Mouse (Mus musculus) neural tube, embryonic 14.5 days (tissue): Measurements from ENCODE around the gene Plvap. TPM values are rescaled to one million over a fixed set of nuclear protein-coding genes. Genes with fewer than 3 reads are reported as not detected.

Experiments used
- ATAC-seq: fragments of 200-750 bp; cut with Nextera tagmentation; 2 replicates; pipeline ENCODE4 v1.8.0; 2017; ENCODE audit warnings: low read depth, mild to moderate bottlenecking, moderate TSS enrichment, moderate library complexity
- H3K27ac ChIP-seq: fragments of 300-500 bp; sonication (generic); 2 replicates; pipeline ENCODE4 v1.5.1; 2014; ENCODE audit warnings: low read depth, mild to moderate bottlenecking, control low read depth, low read length, moderate library complexity, mixed read lengths
- H3K27me3 ChIP-seq: fragments of 300-500 bp; sonication (generic); 2 replicates; pipeline ENCODE4 v1.6.1; 2014; ENCODE audit warnings: low read length; ENCODE audit not compliant: control insufficient read depth, insufficient read depth
- H3K36me3 ChIP-seq: fragments of 300-500 bp; sonication (generic); 2 replicates; pipeline ENCODE4 v1.6.1; 2014; ENCODE audit warnings: low read length, mixed read lengths; ENCODE audit not compliant: control insufficient read depth, insufficient read depth
- H3K4me1 ChIP-seq: fragments of 300-500 bp; sonication (generic); 2 replicates; pipeline ENCODE4 v1.6.1; 2014; ENCODE audit warnings: low read length; ENCODE audit not compliant: control insufficient read depth, insufficient read depth
- H3K4me2 ChIP-seq: fragments of 300-500 bp; sonication (generic); 2 replicates; pipeline ENCODE4 v1.6.1; 2014; ENCODE audit warnings: mild to moderate bottlenecking, low read depth, low read length, control low read depth
- H3K4me3 ChIP-seq: fragments of 300-500 bp; sonication (generic); 2 replicates; pipeline ENCODE4 v1.5.1; 2014; ENCODE audit warnings: low read depth, low read length, control low read depth, mixed read lengths
- H3K9ac ChIP-seq: fragments of 300-500 bp; sonication (generic); replicated peaks from 2 replicates; pipeline ENCODE4 v1.6.1; 2014; ENCODE audit warnings: low read depth, mild to moderate bottlenecking, control low read depth, low read length, mixed read lengths
- H3K9me3 ChIP-seq: fragments of 300-500 bp; sonication (generic); 2 replicates; pipeline ENCODE4 v1.6.1; 2016; ENCODE audit warnings: low read length; ENCODE audit not compliant: control insufficient read depth
- WGBS: fragments of 180-500 bp; shearing (Covaris S2); extraction: QIAGEN DNeasy Blood & Tissue Kit; methylation state at CpG from one replicate; pipeline ENCODE4 v1.1.7; 2014; 5-methylcytosine and 5-hydroxymethylcytosine counted together
- polyA plus RNA-seq: library from polyadenylated mRNA; unstranded; fragments of >200 nt; fragmentation: Nextera tagmentation; extraction: Ambion mirVana; gene quantifications from 2 replicates; pipeline ENCODE4 v1.2.1, GENCODE M21; 2014

Gene Plvap
- polyA plus RNA-seq, 1 experiment from 2014 or later: 5.4 TPM

GRCm38 (mm10) chr8:71515043-71515442 is 3.5 kb upstream of the Plvap start:
- Histone ChIP-seq H3K4me1 (no peaks in the 10 kb centered on the region), H3K9ac (no peak overlapping the region), H3K27ac (no peak overlapping the region), H3K36me3 (no peaks in the 10 kb centered on the region), H3K4me2 (no peak overlapping the region), H3K27me3 (no peaks in the 10 kb centered on the region), H3K4me3 (no peak overlapping the region), H3K9me3 (no peaks in the 10 kb centered on the region)
- 74% methylated on average over 5 of the region's 5 CpGs for WGBS
- no peak for ATAC-seq

- no peak overlapping the region for H3K27ac ChIP-seq
- 65% methylated on average over 12 of the region's 15 CpGs for WGBS
Measured at GRCm38 (mm10) chr8:71513018-71513754, 1.6 kb upstream of the Plvap start.

GRCm38 (mm10) chr8:71509316-71509715 is 2.2 kb downstream of the Plvap start:
- H3K27ac ChIP-seq: no peak overlapping the region
- no peak overlapping the region for H3K4me3 ChIP-seq
- H3K9ac ChIP-seq: no peak overlapping the region
- peaks cover 32% of the 10 kb centered on the region for H3K27me3 ChIP-seq
- H3K9me3 ChIP-seq: no peaks in the 10 kb centered on the region
- no peaks in the 10 kb centered on the region for H3K4me1 ChIP-seq
- no peak for ATAC-seq
- H3K4me2 ChIP-seq: no peak overlapping the region
- H3K36me3 ChIP-seq: no peaks in the 10 kb centered on the region
- WGBS: 76% methylated on average over 2 of the region's 2 CpGs

More at GRCm38 (mm10) chr8:71513018-71513754, 1.6 kb upstream of the Plvap start:
- Histone ChIP-seq H3K27me3 (peaks cover 7% of the 10 kb centered on the region), H3K36me3 (no peaks in the 10 kb centered on the region), H3K9ac (no peak overlapping the region), H3K4me1 (no peaks in the 10 kb centered on the region), H3K4me2 (no peak overlapping the region), H3K4me3 (no peak overlapping the region), H3K9me3 (no peaks in the 10 kb centered on the region)
- ATAC-seq: no peak

DNA sequence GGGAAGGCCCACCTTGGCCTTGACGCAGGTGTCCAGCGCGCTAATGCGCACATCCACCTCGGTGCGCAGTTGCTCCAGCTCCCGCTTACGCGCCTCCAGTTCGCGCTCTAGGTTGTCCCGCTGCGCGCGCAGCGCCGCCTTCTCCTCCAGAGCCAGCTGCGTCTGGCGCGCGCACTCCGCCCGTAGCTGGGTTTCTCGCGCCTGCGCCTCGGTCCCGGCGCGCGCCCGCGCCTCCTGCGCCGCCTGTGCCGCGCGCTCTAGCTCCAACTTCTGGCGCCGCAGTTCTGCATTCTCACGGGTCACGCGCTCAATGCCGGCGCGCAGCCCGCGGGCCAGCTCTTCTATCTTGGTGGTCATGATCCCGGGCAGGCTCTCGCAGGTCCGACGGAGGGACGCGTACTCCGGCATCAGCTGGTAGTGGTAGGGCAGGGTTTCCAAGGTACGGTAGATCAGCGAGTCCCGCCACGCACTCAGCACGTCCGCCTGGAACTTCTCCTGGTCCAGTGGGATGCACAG is 3.9 kb downstream of the Plvap start:
- ATAC-seq: peak; percentile 86
- Histone ChIP-seq H3K9ac (0 out of 2 replicates have a peak overlapping the region, but pooled peaks have one; percentile 37), H3K4me2 (peak overlapping the region; percentile 47), H3K9me3 (no peaks in the 10 kb centered on the region), H3K4me3 (peak overlapping the region; percentile 35), H3K27ac (no peak overlapping the region), H3K27me3 (peaks cover 32% of the 10 kb centered on the region), H3K4me1 (no peaks in the 10 kb centered on the region), H3K36me3 (no peaks in the 10 kb centered on the region)
- WGBS: 0% methylated on average over 61 of the region's 61 CpGs

GRCm38 (mm10) chr8:71505979-71506378 is 5.6 kb downstream of the Plvap start:
- no peaks in the 10 kb centered on the region for H3K36me3 ChIP-seq
- no peak overlapping the region for H3K4me3 ChIP-seq
- H3K9ac ChIP-seq: no peak overlapping the region
- H3K27ac ChIP-seq: no peak overlapping the region
- H3K9me3 ChIP-seq: no peaks in the 10 kb centered on the region
- no peaks in the 10 kb centered on the region for H3K4me1 ChIP-seq
- H3K27me3 ChIP-seq: peaks cover 32% of the 10 kb centered on the region
- no peak overlapping the region for H3K4me2 ChIP-seq
- ATAC-seq: no peak
- 82% methylated on average over 4 of the region's 4 CpGs for WGBS

DNA sequence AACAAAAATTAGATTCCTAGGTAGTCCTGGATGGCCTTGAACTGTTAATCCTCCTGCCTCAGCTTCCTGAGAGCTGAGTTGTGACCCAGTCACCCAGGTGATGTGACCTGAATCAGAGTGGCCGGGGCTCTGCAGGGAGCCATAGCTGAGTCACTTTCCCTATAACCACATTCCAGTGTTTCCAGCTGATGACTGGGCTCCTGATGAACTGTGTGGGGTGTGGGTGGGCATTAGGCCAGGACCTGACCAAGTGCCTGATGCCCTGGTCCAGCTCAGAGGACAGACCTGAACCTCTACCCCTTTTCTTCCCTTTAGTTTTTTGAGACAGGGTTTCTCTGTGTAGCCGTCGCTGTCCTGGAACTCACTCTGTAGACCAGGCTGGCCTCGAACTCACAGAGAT is 6.2 kb downstream of the Plvap start:
- Histone ChIP-seq H3K4me1 (no peaks in the 10 kb centered on the region), H3K36me3 (no peaks in the 10 kb centered on the region), H3K4me2 (no peak overlapping the region), H3K4me3 (no peak overlapping the region), H3K9ac (no peak overlapping the region), H3K9me3 (no peaks in the 10 kb centered on the region), H3K27ac (no peak overlapping the region), H3K27me3 (peaks cover 32% of the 10 kb centered on the region)
- 93% methylated on average over 4 of the region's 4 CpGs for WGBS
- no peak for ATAC-seq

DNA sequence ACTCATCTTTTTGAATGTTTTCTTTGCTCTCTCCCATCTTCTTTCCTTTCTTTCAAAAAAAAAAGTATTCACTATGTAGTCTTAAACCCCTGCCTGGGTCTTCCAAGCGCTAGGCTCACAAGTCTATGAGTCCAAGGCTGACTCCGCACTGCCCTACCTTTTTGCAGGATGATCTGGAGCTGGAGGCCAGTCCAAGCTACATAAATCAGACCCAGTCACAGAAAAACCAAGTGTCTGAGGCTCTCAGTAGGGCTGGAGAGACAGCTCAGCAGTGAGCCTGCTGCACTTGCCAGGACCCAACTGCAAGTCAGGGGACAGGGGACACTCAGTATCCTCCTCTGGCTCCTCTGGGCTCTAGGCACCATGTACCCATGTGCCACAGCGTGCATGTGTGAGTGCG is 7.2 kb downstream of the Plvap start:
- Histone ChIP-seq H3K36me3 (no peaks in the 10 kb centered on the region), H3K27ac (no peak overlapping the region), H3K4me1 (no peaks in the 10 kb centered on the region), H3K9me3 (no peaks in the 10 kb centered on the region), H3K4me2 (no peak overlapping the region), H3K4me3 (no peak overlapping the region), H3K9ac (no peak overlapping the region), H3K27me3 (peaks cover 32% of the 10 kb centered on the region)
- no peak for ATAC-seq
- WGBS: 85% methylated on average over 4 of the region's 4 CpGs

DNA sequence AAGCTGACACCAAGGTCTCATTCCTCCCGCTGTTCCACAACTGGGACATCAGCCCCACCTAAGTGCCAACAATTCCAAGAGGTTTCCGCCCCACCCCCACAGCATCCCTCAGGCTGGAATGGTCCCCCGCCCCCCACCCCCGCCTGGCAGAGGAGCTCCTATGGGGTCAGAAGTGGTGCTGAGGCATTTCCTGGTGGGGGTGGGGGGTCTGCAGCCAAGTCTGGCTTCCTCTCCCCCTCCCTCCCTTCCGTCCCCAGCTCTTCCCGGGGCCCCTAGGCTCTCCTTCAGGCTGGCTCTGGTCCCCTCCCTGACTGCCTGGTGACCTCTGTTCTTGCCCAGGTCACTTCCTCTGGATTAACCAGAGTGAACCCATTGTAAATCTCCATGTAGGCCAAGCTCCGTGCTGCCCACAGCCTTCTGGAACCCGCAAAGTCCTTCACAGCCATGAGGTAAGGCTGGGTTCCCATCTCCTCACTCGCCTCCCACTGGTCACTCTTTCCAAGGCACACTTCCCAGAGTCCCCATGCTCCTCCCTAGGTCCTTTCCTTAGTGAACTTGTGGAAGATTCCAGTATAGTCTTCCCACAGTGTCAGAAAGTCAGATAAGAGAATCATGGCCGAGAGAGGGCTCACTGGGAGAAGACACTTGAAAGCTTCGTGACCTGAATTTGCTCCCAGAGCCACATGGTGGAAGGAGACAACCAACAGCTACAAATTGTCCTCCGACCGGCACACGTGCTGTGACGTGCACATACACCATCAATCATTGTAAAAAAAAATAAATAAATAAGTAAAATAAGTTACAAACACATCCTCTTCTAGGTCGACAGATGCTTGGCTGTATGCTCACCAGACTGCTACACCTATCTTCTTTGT is 12.5 kb downstream of the Plvap start:
- H3K4me3 ChIP-seq: no peak overlapping the region
- 45% methylated on average over 15 of the region's 16 CpGs for WGBS
- no peak for ATAC-seq

More for the DNA sequence above, 12.5 kb downstream of the Plvap start:
- Histone ChIP-seq H3K36me3 (no peaks in the 10 kb centered on the region), H3K4me2 (no peak overlapping the region), H3K9ac (no peak overlapping the region), H3K27me3 (no peaks in the 10 kb centered on the region), H3K4me1 (no peaks in the 10 kb centered on the region), H3K9me3 (no peaks in the 10 kb centered on the region), H3K27ac (no peak overlapping the region)
